Mouse (Mus musculus) heart, adult 11 months (tissue): ENCODE results near the gene Cib2.

Experiments used
- DNase-seq: peaks from one replicate; pipeline ENCODE4 v3.0.0; 2022

Cib2 gene

GRCm38 (mm10) chr9:54544212-54544953 is 15.6 kb downstream of the Cib2 start:
- DNase-seq, result no peak

GRCm38 (mm10) chr9:54540801-54541200 is 19.2 kb downstream of the Cib2 start:
- no peak for DNase-seq

GRCm38 (mm10) chr9:54538684-54539083 is 21.3 kb downstream of the Cib2 start, which contains the start of gene Sh2d7:
Sh2d7 (plus strand) TSS chr9:54538984.
- peak; percentile 57 for DNase-seq

- peak; percentile 54 for DNase-seq
Observed at GRCm38 (mm10) chr9:54538244-54538643, 21.8 kb downstream of the Cib2 start.

GRCm38 (mm10) chr9:54537480-54537879 is 22.5 kb downstream of the Cib2 start:
- peak; percentile 46 for DNase-seq

- DNase-seq, result peak; percentile 30
Observed at GRCm38 (mm10) chr9:54537030-54537429, 23.0 kb downstream of the Cib2 start.

GRCm38 (mm10) chr9:54536236-54536635 is 23.8 kb downstream of the Cib2 start:
- DNase-seq, result peak; percentile 33

- DNase-seq, result peak; percentile 79
Observed at GRCm38 (mm10) chr9:54533975-54534374, 26.0 kb downstream of the Cib2 start.

GRCm38 (mm10) chr9:54532926-54533325 is 27.1 kb downstream of the Cib2 start:
- peak; percentile 42 for DNase-seq

- DNase-seq, result peak; percentile 16
Observed at GRCm38 (mm10) chr9:54531421-54531820, 28.6 kb downstream of the Cib2 start.

- peak; percentile 52 for DNase-seq
Observed at GRCm38 (mm10) chr9:54530836-54531235, 29.2 kb downstream of the Cib2 start.

- peak; percentile 57 for DNase-seq
Observed at GRCm38 (mm10) chr9:54529950-54530349, 30.1 kb downstream of the Cib2 start.

GRCm38 (mm10) chr9:54527694-54528093 is 32.3 kb downstream of the Cib2 start:
- DNase-seq, result peak; percentile 66

- DNase-seq, result no peak
Observed at GRCm38 (mm10) chr9:54520286-54520685, 39.7 kb downstream of the Cib2 start.

GRCm38 (mm10) chr9:54518921-54519320 is 41.1 kb downstream of the Cib2 start:
- DNase-seq, result peak; percentile 37

GRCm38 (mm10) chr9:54515991-54516390 is 44.0 kb downstream of the Cib2 start:
- DNase-seq, result peak; percentile 22

- DNase-seq, result peak; percentile 87
Observed at GRCm38 (mm10) chr9:54502873-54503272, 57.1 kb downstream of the Cib2 start.

- DNase-seq, result no peak
Observed at GRCm38 (mm10) chr9:54502111-54502495, 57.9 kb downstream of the Cib2 start.

GRCm38 (mm10) chr9:54501453-54502110 is 58.4 kb downstream of the Cib2 start, which contains the start of gene Dmxl2:
Dmxl2 (minus strand) TSS chr9:54501626.
- peak; percentile 100 for DNase-seq

- DNase-seq, result no peak
Observed at GRCm38 (mm10) chr9:54500832-54501452, 59.1 kb downstream of the Cib2 start.

GRCm38 (mm10) chr9:54499791-54500190 is 60.2 kb downstream of the Cib2 start:
- DNase-seq, result peak; percentile 65

- peak; percentile 69 for DNase-seq
Observed at GRCm38 (mm10) chr9:54499291-54499690, 60.7 kb downstream of the Cib2 start.
